Mouse (Mus musculus) olfactory bulb, adult 2 months (tissue): ENCODE measurements around the gene Snx1.

ENCODE experiments used
- CTCF ChIP-seq: fragments of 200-500 bp; IDR thresholded peaks from 2 replicates; pipeline ENCODE4 v1.5.1; 2012; ENCODE audit warnings: low read depth, mild to moderate bottlenecking, low read length, moderate library complexity; ENCODE audit not compliant: insufficient read depth
- POLR2A ChIP-seq: fragments of 200-500 bp; IDR thresholded peaks from 2 replicates; pipeline ENCODE4 v1.6.1; 2012; ENCODE audit warnings: mild to moderate bottlenecking, low read depth, low read length, moderate library complexity; ENCODE audit not compliant: insufficient read depth

- no peak for TF ChIP-seq CTCF
- TF ChIP-seq POLR2A = no peak
Measured at GRCm38 (mm10) chr9:66110611-66111379, 15.6 kb downstream of the Snx1 start.
